Mouse (Mus musculus) T-cell, adult 66 days (primary cell): ENCODE data around the gene Ireb2. TPM values are rescaled to one million over a fixed set of nuclear protein-coding genes. Genes with fewer than 3 reads are reported as not detected.

Source experiments
- total RNA-seq, 2 experiments: library from RNA; stranded (reverse); gene quantifications; 3 replicates in 1 of 2; 4 replicates in 1 of 2; pipeline ENCODE4 v1.2.4; 2023

Gene Ireb2
- total RNA-seq, result 10 to 100 TPM; 41.5 to 48.4 TPM

GRCm38 (mm10) chr9:54863363-54864281 lies at the start of gene Ireb2:
Gene Ireb2 (plus strand): TSS chr9:54863789.

GRCm38 (mm10) chr9:54917010-54917677 lies 53.6 kb downstream of the Ireb2 start, which contains the start of gene Hykk:
Gene Hykk (plus strand): TSS chr9:54917283.

GRCm38 (mm10) chr9:54950575-54951321 lies 87.2 kb downstream of the Ireb2 start, which contains the start of the genes Psma4 and AY074887:
Gene Psma4 (plus strand): TSS chr9:54950790.
Gene AY074887 (minus strand): TSS chr9:54950998.

Other genes starting within 250 kb of the Ireb2 start
- gene Acsbg1, start 201.9 kb upstream of the Ireb2 start, total RNA-seq, result 10 to 100 TPM; 14.6 to 18.9 TPM
- 10 to 100 TPM; 20.6 to 24.5 TPM for gene Dnaja4, start 164.9 kb upstream of the Ireb2 start, total RNA-seq
- gene Wdr61, start 129.3 kb upstream of the Ireb2 start, total RNA-seq, result 10 to 100 TPM; 49.5 to 50.9 TPM
- gene Crabp1, start 99.0 kb upstream of the Ireb2 start, total RNA-seq, result not detected
- 1 to 10 TPM in 1 of 2 experiments, under 1 TPM in 1; 0.80 to 1.2 TPM for gene Hykk, start 53.5 kb downstream of the Ireb2 start, total RNA-seq
- 100 to 1,000 TPM; 109 to 110 TPM for gene Psma4, start 87.0 kb downstream of the Ireb2 start, total RNA-seq
- gene AY074887, start 87.2 kb downstream of the Ireb2 start, total RNA-seq, result not detected
- not detected for gene Chrna5, start 117.1 kb downstream of the Ireb2 start, total RNA-seq
- gene Chrna3, start 162.8 kb downstream of the Ireb2 start, total RNA-seq, result not detected
- gene Chrnb4, start 185.0 kb downstream of the Ireb2 start, total RNA-seq, result not detected